Mouse (Mus musculus) urinary bladder, adult 2 months (tissue): Measurements from ENCODE around the gene Mkln1. TPM values are rescaled to one million over a fixed set of nuclear protein-coding genes. Genes with fewer than 3 reads are reported as not detected.
"Not testable (repeated sequence)": the region's sequence is repeated elsewhere in the genome, so short reads cannot be mapped to it uniquely, and the experiment has no call there.

Experiments
- DNase-seq: peaks from one replicate; pipeline ENCODE4 v3.0.0; 2022; ENCODE audit warnings: low spot score
- polyA plus RNA-seq: library from polyadenylated mRNA; depleted of rRNA; stranded (reverse); fragments of >200 nt; gene quantifications from 2 replicates; pipeline ENCODE4 v1.2.3, GENCODE M21; 2012; rRNA removed

Gene Mkln1
- polyA plus RNA-seq, 1 experiment = 100.0 TPM

DNA sequence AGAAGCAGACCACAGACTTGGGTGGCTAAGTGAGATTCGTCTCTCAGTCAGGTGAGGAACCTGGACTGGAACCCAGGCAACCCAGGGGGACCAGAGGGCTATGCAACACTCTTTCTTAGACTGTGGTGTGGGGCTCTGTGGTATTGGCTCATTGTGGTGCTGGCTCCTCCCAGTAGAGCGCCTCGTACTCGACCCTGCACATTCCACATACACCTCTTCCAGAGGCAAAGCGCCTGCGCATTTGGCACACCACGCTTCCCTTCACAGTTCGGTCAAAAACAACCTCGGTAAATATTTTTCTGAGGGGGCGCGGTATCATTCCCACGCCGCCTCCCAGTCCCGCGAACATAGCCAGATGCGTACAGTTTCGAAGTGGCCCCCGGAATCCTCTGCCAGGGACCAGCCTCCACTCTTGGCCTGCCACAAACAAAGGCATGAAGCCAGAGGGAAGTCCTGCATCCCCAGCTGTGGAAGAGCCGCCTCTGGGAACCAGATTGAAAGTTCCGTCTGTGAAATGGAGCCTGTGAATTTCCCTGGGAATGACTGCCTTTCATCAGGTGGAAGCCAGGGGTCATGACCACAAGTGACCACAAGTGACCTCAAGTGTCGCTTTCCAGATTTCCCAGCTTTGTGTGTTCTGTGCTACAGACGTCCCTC lies 152.5 kb downstream of the Mkln1 start:
- no peak for DNase-seq

DNA sequence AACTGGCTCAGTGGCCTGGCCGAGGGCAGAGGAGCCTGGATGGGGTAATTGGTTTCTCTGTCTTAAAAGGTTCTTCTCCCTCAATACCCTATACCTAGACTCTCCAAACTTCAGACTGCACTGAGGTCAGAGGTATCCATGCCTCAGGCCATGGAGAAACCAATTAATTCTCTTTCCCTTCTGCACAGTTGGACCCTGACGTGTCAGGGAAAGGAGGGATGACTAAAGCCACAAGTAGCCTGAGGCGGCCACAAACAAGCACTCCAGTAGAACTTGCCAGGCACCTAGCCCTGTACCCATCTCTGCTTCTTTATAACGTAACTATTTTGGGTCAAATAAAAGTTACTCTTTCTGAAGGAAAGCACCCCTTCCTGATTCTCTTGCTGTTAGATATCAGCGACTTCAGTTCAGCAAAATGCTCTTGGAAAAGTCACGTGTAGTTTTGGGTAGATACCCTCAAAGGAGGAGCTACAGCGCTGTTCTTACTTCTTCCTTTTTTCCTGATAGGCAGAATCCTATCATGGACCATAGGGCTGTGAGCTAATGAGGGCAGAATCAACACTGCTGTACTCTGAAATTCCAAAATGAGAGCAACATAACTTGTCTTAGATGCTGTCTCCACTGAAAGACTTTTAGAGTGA lies 158.0 kb downstream of the Mkln1 start:
- DNase-seq = no peak

DNA sequence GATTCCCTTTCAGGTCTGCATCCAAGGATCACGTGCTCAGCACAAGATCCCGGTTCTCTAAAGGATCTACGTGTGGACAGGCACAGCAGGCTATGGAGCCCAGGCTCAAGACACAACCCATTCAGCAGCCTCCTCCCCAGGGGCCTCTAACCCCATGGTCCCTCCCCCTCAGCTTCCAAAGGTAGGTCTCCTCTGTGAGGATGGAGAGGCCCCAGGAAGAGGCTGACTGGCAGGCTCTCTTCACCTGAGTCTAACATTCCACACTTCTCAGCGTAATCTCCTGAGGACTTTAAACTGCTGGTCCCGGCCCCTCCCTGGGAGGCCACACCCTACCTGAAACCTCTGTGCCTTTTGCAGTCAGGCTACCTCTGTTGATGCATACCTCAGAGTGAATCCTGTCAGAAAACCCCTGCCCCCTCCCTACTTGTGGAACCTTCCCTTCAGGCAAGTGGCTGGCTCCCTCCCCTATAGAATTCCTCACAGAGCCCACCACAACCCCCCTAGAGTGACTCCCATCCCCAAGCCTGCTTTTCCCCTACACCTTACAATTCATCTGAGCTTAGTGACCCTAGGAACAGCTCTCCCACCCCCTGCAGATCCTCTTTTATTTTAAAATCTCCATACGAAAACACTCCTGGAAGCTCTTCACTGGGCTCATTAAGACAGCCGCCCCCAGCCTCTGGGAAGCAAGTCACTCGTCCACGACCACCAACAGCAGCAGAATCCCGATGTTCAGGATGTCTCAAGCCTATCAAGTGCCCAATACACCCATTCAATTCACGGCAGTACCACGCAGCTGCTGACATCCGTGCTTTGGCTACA lies 161.8 kb downstream of the Mkln1 start:
- no peak for DNase-seq

DNA sequence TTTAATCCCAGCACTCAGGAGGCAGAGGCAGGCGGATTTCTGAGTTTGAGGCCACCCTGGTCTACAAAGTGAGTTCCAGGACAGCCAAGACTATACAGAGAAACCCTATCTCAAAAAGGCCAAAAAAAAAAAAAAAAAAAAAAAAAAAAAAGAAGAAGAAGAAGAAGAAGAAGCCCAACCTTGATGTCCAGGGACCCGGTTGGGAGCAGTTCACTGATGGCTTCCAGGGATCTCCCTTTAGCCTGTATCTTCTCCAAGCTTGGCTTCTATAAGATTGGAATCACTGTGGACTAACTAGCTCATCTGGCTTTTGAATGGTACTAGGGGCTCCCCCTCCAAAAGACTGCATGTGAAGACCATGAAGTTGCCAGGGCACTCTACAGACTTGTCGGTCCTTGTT lies 163.4 kb downstream of the Mkln1 start:
- DNase-seq = not testable (repeated sequence)

DNA sequence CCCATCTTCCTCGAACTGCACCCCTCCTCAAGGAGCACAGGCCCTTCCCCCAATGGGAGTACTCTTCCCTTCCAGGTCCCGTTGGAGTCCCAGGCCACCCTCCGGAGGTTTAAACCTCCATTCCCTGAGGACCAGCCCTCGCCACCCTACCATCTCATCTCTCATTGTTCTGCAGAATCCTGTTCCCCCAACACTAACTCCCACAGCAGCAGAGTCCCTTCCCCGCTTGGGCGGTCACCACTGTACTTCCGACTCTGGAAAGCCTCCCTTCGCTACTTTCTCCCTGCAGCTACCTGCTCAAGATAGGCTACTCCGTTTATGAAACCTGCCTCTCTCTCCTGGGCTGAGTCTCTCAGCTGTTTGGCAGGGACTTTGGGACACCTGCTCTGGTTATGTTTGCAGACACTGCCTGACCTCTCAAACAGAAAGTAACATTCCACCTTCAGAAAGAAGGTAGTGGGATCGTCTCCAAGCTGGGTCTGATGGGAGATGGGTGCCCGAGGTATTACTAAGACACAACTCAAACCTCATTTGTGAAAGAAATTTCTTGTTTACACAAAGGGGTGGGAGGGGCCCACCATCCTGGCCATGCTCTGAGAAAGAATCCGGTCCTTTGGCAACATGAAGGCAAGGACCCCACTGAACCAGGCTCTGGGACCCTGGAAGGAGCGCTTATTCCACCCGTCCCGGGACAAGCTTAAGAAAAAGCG lies 164.0 kb downstream of the Mkln1 start:
- DNase-seq = no peak

DNA sequence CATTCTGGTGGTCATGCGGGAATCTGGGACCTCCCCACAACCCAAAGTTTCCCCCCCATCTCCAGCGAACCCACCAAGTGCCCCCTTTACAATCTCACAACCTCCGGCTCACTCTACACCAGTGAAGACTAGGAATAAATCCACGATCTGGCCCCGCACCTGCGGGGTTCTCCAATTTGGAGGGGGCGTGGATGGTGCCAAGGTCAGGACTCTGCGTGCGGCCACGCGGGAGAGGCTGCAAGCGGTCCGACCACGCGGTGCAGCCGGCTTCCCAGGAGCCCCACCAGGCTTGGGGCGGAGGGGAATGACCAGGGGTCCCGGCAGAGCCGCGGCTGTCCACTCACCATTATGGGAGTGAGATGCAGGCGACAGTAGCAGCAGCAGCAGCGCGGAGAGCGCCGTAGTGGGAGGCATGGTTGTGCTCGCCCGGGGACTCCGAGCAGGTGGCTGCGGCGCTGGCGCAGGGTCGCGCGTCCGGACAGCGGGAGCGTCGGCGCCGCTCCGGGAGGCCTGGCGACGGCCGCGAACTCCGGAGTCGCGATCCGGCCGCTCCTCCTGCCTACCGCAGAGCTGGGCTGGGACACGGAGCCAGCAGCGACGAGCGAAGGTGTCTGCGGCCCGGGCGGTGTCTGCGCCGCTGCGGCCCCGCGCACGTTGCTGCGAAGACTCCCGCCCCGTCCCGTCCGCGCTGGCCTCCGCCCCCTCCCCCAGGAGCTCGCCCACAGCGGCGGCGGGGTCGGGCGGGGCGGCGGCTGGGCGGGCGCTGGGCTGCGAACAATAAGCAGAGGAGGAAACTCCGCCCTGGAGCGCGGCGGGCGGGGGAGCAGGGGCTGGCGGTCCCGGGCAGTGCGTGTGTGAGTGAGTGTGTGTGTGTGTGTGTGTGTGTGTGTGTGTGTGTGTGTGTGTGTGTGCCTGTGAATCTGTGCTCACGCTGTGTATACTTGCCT lies 165.0 kb downstream of the Mkln1 start, which contains the start of gene Podxl:
Gene Podxl, minus strand, starts transcription at position 747 of the 947 bp plus-strand sequence.
- DNase-seq = peak; percentile 66

DNA sequence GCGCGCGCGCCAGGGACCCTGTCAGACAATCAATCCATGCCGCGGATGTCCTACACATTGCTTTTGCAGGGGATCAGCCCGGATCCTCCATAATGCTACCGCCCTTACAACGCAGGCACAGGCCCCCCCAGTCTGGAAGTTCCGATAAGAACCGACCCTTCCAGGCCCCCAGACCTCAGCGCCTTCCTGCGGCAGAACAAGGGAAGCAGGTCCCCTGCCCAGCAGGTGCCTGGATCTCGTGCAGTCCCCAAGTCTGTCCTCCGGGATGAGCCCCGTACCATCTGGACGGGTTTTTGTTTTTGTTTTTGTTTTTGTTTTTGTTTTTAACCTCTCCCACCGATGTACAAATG lies 165.6 kb downstream of the Mkln1 start:
- no peak for DNase-seq

DNA sequence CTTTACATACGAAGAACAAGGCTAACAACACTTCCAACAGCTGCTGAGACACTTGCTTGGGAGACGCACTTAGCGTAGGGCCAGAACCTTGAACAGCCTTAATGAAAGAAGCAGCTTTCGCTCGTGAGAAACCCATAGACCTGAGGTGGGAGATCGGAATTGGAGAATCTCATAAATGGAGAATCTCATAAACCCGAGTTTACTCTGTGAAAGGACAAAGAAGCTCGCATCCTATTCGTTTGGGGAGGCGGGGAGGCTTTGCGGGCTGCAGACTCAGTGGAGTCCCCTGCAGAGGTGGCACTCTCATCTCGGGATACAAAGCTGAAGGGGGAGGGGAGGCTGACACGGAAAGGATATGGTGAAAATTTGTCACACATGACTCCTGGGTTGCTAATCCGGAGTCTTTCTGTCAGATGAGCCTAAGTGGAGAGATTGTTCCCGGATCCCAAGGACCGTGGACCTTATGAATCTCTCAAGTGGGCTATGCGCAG lies 166.4 kb downstream of the Mkln1 start:
- DNase-seq = no peak

Other genes starting within 250 kb of the Mkln1 start
- gene Podxl, start 165.2 kb downstream of the Mkln1 start, polyA plus RNA-seq = 23.1 and 32.5 TPM in 2 replicates